17 mouse cellular contexts compared by ENCODE assay signal in genomic region chr14:49293802-49294449, GRCm38 (mm10). TPM values are rescaled to one million over a fixed set of nuclear protein-coding genes. Genes with fewer than 3 reads are reported as not detected.
DNase-seq lines count a peak whose midpoint lies in the region; ATAC-seq and TF ChIP-seq lines count a peak whose summit lies in the region.
"Had no signal": no experiment of that assay in that cellular context is flagged by ENCODE, and none has a peak within 500 bp of the region (broad histone marks: within the 10 kb centered on the region; RNA-seq: fewer than 3 reads in every experiment).

No protein-coding gene starts in this region.

- no peak overlapping the region for H3K9ac ChIP-seq in forebrain, embryonic 13.5 days
- H3K9ac ChIP-seq in hindbrain, postnatal 0 days (replicated peaks; ENCODE audit: low read length): no peak overlapping the region
- H3K9ac ChIP-seq in neural tube, embryonic 15.5 days (replicated peaks): no peak overlapping the region
- H3K9ac ChIP-seq: lung, embryonic 15.5 days had no signal

- no peak for TF ChIP-seq CTCF in hindbrain, postnatal 0 days (IDR thresholded peaks at IDR 0.05; ENCODE audit: low read depth)

- H3K9me3 ChIP-seq in forebrain, embryonic 13.5 days (replicated peaks): no peaks in the 10 kb centered on the region
- no peaks in the 10 kb centered on the region for H3K9me3 ChIP-seq in hindbrain, postnatal 0 days (ENCODE audit: low read length)
- H3K9me3 ChIP-seq in neural tube, embryonic 15.5 days (replicated peaks): no peaks in the 10 kb centered on the region
- H3K9me3 ChIP-seq: lung, embryonic 15.5 days had no signal

- intact Hi-C loops in left cerebral cortex, postnatal 14 days (cut with DNase I): no loop called here

- H3K4me3 ChIP-seq in forebrain, embryonic 13.5 days: no peak overlapping the region
- H3K4me3 ChIP-seq in hindbrain, postnatal 0 days (ENCODE audit: low read length): no peak overlapping the region
- H3K4me3 ChIP-seq in neural tube, embryonic 15.5 days (replicated peaks): no peak overlapping the region
- H3K4me3 ChIP-seq: heart, adult 2 months; lung, embryonic 15.5 days had no signal

- no peak overlapping the region for H3K4me2 ChIP-seq in forebrain, embryonic 13.5 days
- H3K4me2 ChIP-seq in hindbrain, postnatal 0 days (ENCODE audit: low read depth, low read length): no peak overlapping the region
- H3K4me2 ChIP-seq in neural tube, embryonic 15.5 days: no peak overlapping the region
- H3K4me2 ChIP-seq: lung, embryonic 15.5 days had no signal

- ATAC-seq in forebrain, embryonic 13.5 days: peak; percentile 89
- ATAC-seq in hindbrain, postnatal 0 days: peak; percentile 89
- ATAC-seq in neural tube, embryonic 15.5 days (ENCODE audit: low FRiP score): peak; percentile 69
- ATAC-seq: activated CD4-positive, CD25-positive, alpha-beta regulatory T cell, adult 4 months had no signal

- peaks cover 15% of the 10 kb centered on the region for H3K4me1 ChIP-seq in forebrain, embryonic 13.5 days
- 0 out of 2 replicates have a peak, but pooled peaks cover 3% of the 10 kb centered on the region for H3K4me1 ChIP-seq in hindbrain, postnatal 0 days (ENCODE audit: insufficient read depth, low read length)
- peaks cover 9% of the 10 kb centered on the region for H3K4me1 ChIP-seq in neural tube, embryonic 15.5 days
- H3K4me1 ChIP-seq: lung, embryonic 15.5 days had no signal

- DNase-seq in cerebellum, postnatal 10 days: peak; percentile 42 to 69
- DNase-seq in cerebellum, adult 11 months: no peak
- peak; percentile 71 for DNase-seq in hindbrain, postnatal 0 days (ENCODE audit: low spot score)
- no peak for DNase-seq in gastrocnemius, postnatal 25 days
- DNase-seq in gastrocnemius, postnatal 10 days: no peak
- no peak for DNase-seq in left cerebral cortex, postnatal 14 days (ENCODE audit: low spot score in 2 of 2)
- DNase-seq: heart, adult 2 months; kidney, postnatal 10 days; thymus, postnatal 14 days had no signal

- H3K27ac ChIP-seq in forebrain, embryonic 13.5 days: peak overlapping the region; percentile 51
- 0 out of 2 replicates have a peak overlapping the region, but pooled peaks have one; percentile 27 for H3K27ac ChIP-seq in hindbrain, postnatal 0 days
- H3K27ac ChIP-seq in neural tube, embryonic 15.5 days (replicated peaks): peak overlapping the region; percentile 33; the same call in 1 of the 2 replicates
- H3K27ac ChIP-seq: heart, adult 2 months; lung, embryonic 15.5 days had no signal

- 4% methylated on average over 4 of the region's 4 CpGs for WGBS in forebrain, embryonic 13.5 days
- WGBS in hindbrain, postnatal 0 days: 11% methylated on average over 4 of the region's 4 CpGs
- WGBS in neural tube, embryonic 15.5 days: 14% methylated on average over 4 of the region's 4 CpGs

- H3K27me3 ChIP-seq in forebrain, embryonic 13.5 days: no peaks in the 10 kb centered on the region
- H3K27me3 ChIP-seq in hindbrain, postnatal 0 days (ENCODE audit: insufficient read depth, low read length): no peaks in the 10 kb centered on the region
- H3K27me3 ChIP-seq in neural tube, embryonic 15.5 days (replicated peaks): no peaks in the 10 kb centered on the region
- H3K27me3 ChIP-seq: lung, embryonic 15.5 days had no signal

- H3K36me3 ChIP-seq in forebrain, embryonic 13.5 days (ENCODE audit: poor library complexity, severe bottlenecking): no peaks in the 10 kb centered on the region
- no peaks in the 10 kb centered on the region for H3K36me3 ChIP-seq in hindbrain, postnatal 0 days (ENCODE audit: insufficient read depth, low read length)
- no peaks in the 10 kb centered on the region for H3K36me3 ChIP-seq in neural tube, embryonic 15.5 days
- H3K36me3 ChIP-seq: lung, embryonic 15.5 days had no signal

RNA-seq across cellular contexts. Expression of gene ccdc198, which starts 48.7 kb away (rescaled TPM):
- polyA plus RNA-seq in forebrain, embryonic 13.5 days (2015; fragmentation: Nextera tagmentation; extraction: Ambion mirVana): 0.09 and 0.10 TPM in 2 replicates
- total RNA-seq in hindbrain, postnatal 0 days (2014; rRNA removed): not detected in 2 replicates
- polyA plus RNA-seq in hindbrain, postnatal 0 days (2015; fragmentation: Nextera tagmentation; extraction: Ambion mirVana): 0.18 and 0.19 TPM in 2 replicates
- polyA plus RNA-seq in neural tube, embryonic 15.5 days (2015; fragmentation: Nextera tagmentation; extraction: Ambion mirVana): 0.20 and 14.7 TPM in 2 replicates
- total RNA-seq in gastrocnemius, postnatal 25 days (2021): not detected
- total RNA-seq in gastrocnemius, postnatal 10 days (2021): not detected
- not detected for total RNA-seq in left cerebral cortex, postnatal 14 days (2021)
- total RNA-seq: heart, adult 2 months; hematopoietic stem cell, adult 5-6 weeks; layer of hippocampus, postnatal 14 days; megakaryocyte-erythroid progenitor cell, adult 5-6 weeks had no signal
- polyA plus RNA-seq: activated CD4-positive, CD25-positive, alpha-beta regulatory T cell, adult 4 months; heart, adult 2 months; limb, embryonic 14.5 days had no signal

Comparison
In these comparisons a context has a peak if more than half of its experiments do, and no peak if none do; other contexts are left out.
1. DNase-seq: peak in cerebellum, postnatal 10 days (2 of 2) and hindbrain, postnatal 0 days (single experiment); none in cerebellum, adult 11 months (single experiment), gastrocnemius, postnatal 25 days (single experiment), gastrocnemius, postnatal 10 days (single experiment) and left cerebral cortex, postnatal 14 days (0 of 2).
2. Peak in every context shown above with its lines, with median percentiles within 50 percentile points of each other: ATAC-seq and H3K27ac ChIP-seq.